ENCODE assay signal across 9 mouse cellular contexts in the genomic region with DNA sequence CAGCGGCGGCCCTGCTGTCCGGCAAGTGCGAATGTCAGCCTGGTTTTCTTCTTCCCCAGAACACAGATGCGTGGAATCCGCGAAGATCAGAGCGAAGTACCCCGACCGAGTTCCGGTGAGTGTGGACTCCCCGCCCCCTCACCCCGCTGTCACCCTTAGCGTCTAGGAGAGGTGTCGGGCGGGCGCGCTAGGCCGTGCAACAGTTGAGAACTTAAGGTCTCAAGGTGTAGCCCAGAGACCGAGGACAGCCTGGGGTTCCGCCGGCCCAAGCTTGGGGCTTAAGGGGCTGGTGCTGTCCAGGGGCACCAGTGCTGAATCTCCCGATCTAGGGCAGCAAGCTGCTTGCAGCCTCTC. TPM values are rescaled to one million over a fixed set of nuclear protein-coding genes. Genes with fewer than 3 reads are reported as not detected.
DNase-seq lines count a peak whose midpoint lies in the region; ATAC-seq and TF ChIP-seq lines count a peak whose summit lies in the region.
"Had no signal": no experiment of that assay in that cellular context is flagged by ENCODE, and none has a peak within 500 bp of the region (broad histone marks: within the 10 kb centered on the region; RNA-seq: fewer than 3 reads in every experiment).

No protein-coding gene starts in this region.

- H3K27me3 ChIP-seq in ES-Bruce4 (ENCODE audit: control insufficient read depth, insufficient read depth, low read length, poor library complexity, severe bottlenecking) = no peaks in the 10 kb centered on the region
- H3K27me3 ChIP-seq in erythroblast, embryonic 14.5 days (ENCODE audit: control insufficient read depth) = no peaks in the 10 kb centered on the region
- no peaks in the 10 kb centered on the region for H3K27me3 ChIP-seq in heart, postnatal 0 days (ENCODE audit: control insufficient read depth, insufficient read depth, low read length)

- no peaks in the 10 kb centered on the region for H3K4me1 ChIP-seq in ES-Bruce4 (ENCODE audit: control insufficient read depth, insufficient read depth, low read length)
- peaks cover 45% of the 10 kb centered on the region for H3K4me1 ChIP-seq in erythroblast, embryonic 14.5 days (ENCODE audit: control insufficient read depth)
- peaks cover 14% of the 10 kb centered on the region for H3K4me1 ChIP-seq in heart, postnatal 0 days (ENCODE audit: control insufficient read depth, insufficient read depth)

- H3K4me3 ChIP-seq in ES-Bruce4 (ENCODE audit: low read depth, low read length) = peak overlapping the region; percentile 90
- peak overlapping the region; percentile 90 for H3K4me3 ChIP-seq in erythroblast, embryonic 14.5 days (replicated peaks)
- H3K4me3 ChIP-seq in heart, postnatal 0 days (ENCODE audit: low read depth, low read length) = peak overlapping the region; percentile 73

- under 1% methylated on average over 23 of the region's 23 CpGs for WGBS in heart, postnatal 0 days

- H3K4me2 ChIP-seq in heart, postnatal 0 days (ENCODE audit: low read depth, low read length) = peak overlapping the region; percentile 83

- H3K9me3 ChIP-seq in ES-Bruce4 (replicated peaks; ENCODE audit: control insufficient read depth, insufficient read depth, low read length, poor library complexity, severe bottlenecking) = no peaks in the 10 kb centered on the region
- no peaks in the 10 kb centered on the region for H3K9me3 ChIP-seq in erythroblast, embryonic 14.5 days (ENCODE audit: control insufficient read depth, low read length)
- H3K9me3 ChIP-seq in heart, postnatal 0 days (replicated peaks; ENCODE audit: control insufficient read depth, low read length) = no peaks in the 10 kb centered on the region

- H3K36me3 ChIP-seq in ES-Bruce4 (ENCODE audit: control insufficient read depth, insufficient read depth, low read length, poor library complexity, severe bottlenecking) = peaks cover 6% of the 10 kb centered on the region
- H3K36me3 ChIP-seq in erythroblast, embryonic 14.5 days (ENCODE audit: control insufficient read depth) = peaks cover 47% of the 10 kb centered on the region
- peaks cover 19% of the 10 kb centered on the region for H3K36me3 ChIP-seq in heart, postnatal 0 days (replicated peaks; ENCODE audit: control insufficient read depth, insufficient read depth, low read length)

- no peak overlapping the region for H3K27ac ChIP-seq in ES-Bruce4 (ENCODE audit: insufficient read depth, low read length)
- H3K27ac ChIP-seq in heart, postnatal 0 days (ENCODE audit: low read depth) = peak overlapping the region; percentile 77

- DNase-seq in adrenal gland, postnatal 10 days = peak; percentile 69
- DNase-seq in heart, postnatal 0 days (ENCODE audit: low spot score) = peak; percentile 11
- DNase-seq in kidney, postnatal 14 days = peak; percentile 59
- DNase-seq in lung, postnatal 25 days (ENCODE audit: low spot score) = peak; percentile 27
- peak; percentile 5 for DNase-seq in ovary, postnatal 10 days (ENCODE audit: low spot score)
- DNase-seq in thymus, postnatal 36 days = peak; percentile 50 to 66

- no peak for TF ChIP-seq EP300 in ES-Bruce4 (IDR thresholded peaks at IDR 0.05; ENCODE audit: insufficient read depth, low read depth, low read length)
- no peak for TF ChIP-seq EP300 in heart, postnatal 0 days (IDR thresholded peaks at IDR 0.05; ENCODE audit: low read depth)

- H3K9ac ChIP-seq in ES-Bruce4 (ENCODE audit: low read depth, poor library complexity, severe bottlenecking) = peak overlapping the region; percentile 81
- peak overlapping the region; percentile 64 for H3K9ac ChIP-seq in heart, postnatal 0 days (replicated peaks; ENCODE audit: low read depth, low read length)

- TF ChIP-seq POLR2A in ES-Bruce4 (IDR thresholded peaks at IDR 0.05; ENCODE audit: insufficient read depth, low read length) = no peak

- peak; percentile 12; the same call in 1 of the 2 replicates for ATAC-seq in heart, postnatal 0 days (ENCODE audit: insufficient read depth, low read depth)

- no peak for TF ChIP-seq CTCF in ES-Bruce4 (IDR thresholded peaks at IDR 0.05; ENCODE audit: low read depth, low read length)
- no peak for TF ChIP-seq CTCF in heart, postnatal 0 days (IDR thresholded peaks at IDR 0.05; ENCODE audit: low read depth)

RNA-seq across cellular contexts. Expression of a gene that starts 0.6 kb away (rescaled TPM):
- 64.2 and 66.4 TPM in 2 replicates for polyA plus RNA-seq in ES-Bruce4 (2011; ENCODE audit: insufficient read depth, insufficient read length, low read depth, missing spikeins)
- 100 to 1,000 TPM; 119 to 121 TPM for total RNA-seq in adrenal gland, postnatal 10 days (2021)
- 2.0 and 3.3 TPM in 2 replicates for polyA plus RNA-seq in erythroblast, embryonic 14.5 days (2012)
- total RNA-seq in heart, postnatal 0 days (2014; rRNA removed; ENCODE audit: low replicate concordance) = 71.2 and 76.3 TPM in 2 replicates
- polyA plus RNA-seq in heart, postnatal 0 days (2015; fragmentation: Nextera tagmentation; extraction: Ambion mirVana) = 212 and 220 TPM in 2 replicates

RNA-seq across cellular contexts. Expression of a gene that starts 7.4 kb away (rescaled TPM):
- 16.8 and 18.2 TPM in 2 replicates for polyA plus RNA-seq in ES-Bruce4 (2011; ENCODE audit: insufficient read depth, insufficient read length, low read depth, missing spikeins)
- total RNA-seq in adrenal gland, postnatal 10 days (2021) = 1 to 10 TPM; 4.0 to 5.5 TPM
- 0.33 and 0.70 TPM in 2 replicates for polyA plus RNA-seq in erythroblast, embryonic 14.5 days (2012)
- total RNA-seq in heart, postnatal 0 days (2014; rRNA removed; ENCODE audit: low replicate concordance) = 1.2 and 3.3 TPM in 2 replicates
- 1.6 TPM in 2 replicates for polyA plus RNA-seq in heart, postnatal 0 days (2015; fragmentation: Nextera tagmentation; extraction: Ambion mirVana)

RNA-seq across cellular contexts. Expression of a gene that starts 30.8 kb away (rescaled TPM):
- polyA plus RNA-seq in ES-Bruce4 (2011; ENCODE audit: insufficient read depth, insufficient read length, low read depth, missing spikeins) = 0.81 and 1.5 TPM in 2 replicates
- total RNA-seq in adrenal gland, postnatal 10 days (2021) = under 1 TPM; 0.15 to 0.18 TPM
- not detected in 2 replicates for polyA plus RNA-seq in erythroblast, embryonic 14.5 days (2012)
- not detected in 2 replicates for total RNA-seq in heart, postnatal 0 days (2014; rRNA removed; ENCODE audit: low replicate concordance)
- polyA plus RNA-seq in heart, postnatal 0 days (2015; fragmentation: Nextera tagmentation; extraction: Ambion mirVana) = not detected in 2 replicates
- total RNA-seq: heart, postnatal 36 days had no signal

RNA-seq across cellular contexts. Expression of a gene that starts 51.0 kb away (rescaled TPM):
- 22.0 and 22.3 TPM in 2 replicates for polyA plus RNA-seq in ES-Bruce4 (2011; ENCODE audit: insufficient read depth, insufficient read length, low read depth, missing spikeins)
- total RNA-seq in adrenal gland, postnatal 10 days (2021) = 1 to 10 TPM; 3.2 to 4.3 TPM
- polyA plus RNA-seq in erythroblast, embryonic 14.5 days (2012) = 0.06 TPM in 1 of 2 replicates, not detected in the other
- total RNA-seq in heart, postnatal 0 days (2014; rRNA removed; ENCODE audit: low replicate concordance) = 0.46 and 2.4 TPM in 2 replicates
- 2.0 and 2.2 TPM in 2 replicates for polyA plus RNA-seq in heart, postnatal 0 days (2015; fragmentation: Nextera tagmentation; extraction: Ambion mirVana)

Comparison
In these comparisons a context has a peak if more than half of its experiments do, and no peak if none do; other contexts are left out.
1. DNase-seq: peak in every context shown above with its lines; median percentile 69 in adrenal gland, postnatal 10 days; 59 in kidney, postnatal 14 days; 58 in thymus, postnatal 36 days; 27 in lung, postnatal 25 days; 11 in heart, postnatal 0 days; 5 in ovary, postnatal 10 days.
2. RNA of a gene that starts 0.6 kb away (polyA plus RNA-seq): 212 to 220 TPM in heart, postnatal 0 days and 64.2 to 66.4 TPM in ES-Bruce4; 2.0 to 3.3 TPM in erythroblast, embryonic 14.5 days; every median in the first group is over 10 times any median in the second.
3. Peak in every context shown above with its lines, with median percentiles within 50 percentile points of each other: H3K4me3 ChIP-seq.